Mouse (Mus musculus) c-Kit-positive CD71-positive TER-119-negative erythroid progenitor cells, embryonic 14.5 days (primary cell): ENCODE data around the gene Mef2a.

ENCODE experiments used
- DNase-seq: peaks from one replicate; pipeline ENCODE4 v3.0.0-alpha.2; 2013; ENCODE audit warnings: low read depth

Gene Mef2a

GRCm38 (mm10) chr7:67243121-67243893, 129.4 kb downstream of the Mef2a start:
- DNase-seq = peak; percentile 39

DNA sequence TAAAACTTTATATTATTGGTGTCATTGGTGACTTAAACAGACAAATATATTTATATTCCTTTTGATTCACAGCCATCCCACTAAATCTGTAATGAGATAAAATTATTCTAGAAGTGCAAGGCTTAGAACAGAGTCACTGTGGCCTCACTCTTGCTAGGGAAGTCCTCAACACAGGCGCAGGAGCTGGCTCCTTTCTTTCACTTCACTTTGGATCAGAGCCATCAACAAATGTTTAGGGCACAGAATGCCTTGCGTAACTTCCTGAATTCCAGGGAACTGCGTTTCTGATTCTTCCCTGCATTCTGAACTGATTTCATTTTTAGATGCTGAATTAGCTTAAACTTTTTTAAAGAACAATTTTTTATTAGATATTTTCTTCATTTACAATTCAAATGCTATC, 130.7 kb downstream of the Mef2a start:
- no peak for DNase-seq

DNA sequence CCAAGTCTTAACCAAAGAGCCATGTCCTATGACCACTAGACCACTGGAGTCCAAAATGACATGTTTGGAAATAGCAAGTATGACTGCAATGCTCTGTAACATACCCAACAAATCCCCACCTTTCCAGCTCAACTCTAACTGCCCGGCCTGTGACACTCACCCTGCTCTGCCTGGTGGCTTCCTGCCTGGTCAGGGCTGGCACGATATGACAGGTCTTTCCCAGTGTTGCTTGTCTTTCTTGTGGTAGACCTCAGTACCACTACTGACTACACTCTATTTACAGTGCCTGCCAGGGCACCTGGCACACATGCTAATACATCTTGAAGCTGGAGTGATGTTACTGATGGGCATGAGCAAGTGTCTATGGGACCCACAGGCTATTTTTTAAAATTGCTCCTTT, 134.9 kb downstream of the Mef2a start:
- no peak for DNase-seq

- DNase-seq = no peak
These were observed 136.3 kb downstream of the Mef2a start for GRCm38 (mm10) chr7:67236351-67236750.

GRCm38 (mm10) chr7:67234797-67235196, 137.9 kb downstream of the Mef2a start:
- no peak for DNase-seq

DNA sequence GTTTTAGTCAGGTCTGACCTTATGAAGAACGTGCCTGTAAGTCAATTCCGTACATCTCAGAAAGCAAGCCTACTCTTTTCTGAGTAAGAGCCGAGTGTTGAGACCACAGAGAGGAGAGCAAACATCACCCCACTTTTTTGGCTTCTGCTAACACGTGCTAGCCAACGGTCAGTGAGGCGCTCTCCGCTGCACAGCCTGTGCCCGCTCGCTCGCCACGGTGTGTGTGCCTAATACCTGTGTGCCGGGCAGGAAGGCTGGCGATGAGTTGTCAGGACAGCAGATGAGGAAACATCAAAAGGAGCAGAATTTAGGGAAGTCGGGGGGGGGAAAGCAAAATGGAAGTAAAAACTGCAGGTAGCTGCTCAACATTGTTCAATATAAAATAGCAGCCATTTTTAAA, 140.2 kb downstream of the Mef2a start:
- DNase-seq = no peak

GRCm38 (mm10) chr7:67230640-67231140, 142.0 kb downstream of the Mef2a start:
- no peak for DNase-seq

GRCm38 (mm10) chr7:67230221-67230620, 142.4 kb downstream of the Mef2a start:
- DNase-seq = no peak

DNA sequence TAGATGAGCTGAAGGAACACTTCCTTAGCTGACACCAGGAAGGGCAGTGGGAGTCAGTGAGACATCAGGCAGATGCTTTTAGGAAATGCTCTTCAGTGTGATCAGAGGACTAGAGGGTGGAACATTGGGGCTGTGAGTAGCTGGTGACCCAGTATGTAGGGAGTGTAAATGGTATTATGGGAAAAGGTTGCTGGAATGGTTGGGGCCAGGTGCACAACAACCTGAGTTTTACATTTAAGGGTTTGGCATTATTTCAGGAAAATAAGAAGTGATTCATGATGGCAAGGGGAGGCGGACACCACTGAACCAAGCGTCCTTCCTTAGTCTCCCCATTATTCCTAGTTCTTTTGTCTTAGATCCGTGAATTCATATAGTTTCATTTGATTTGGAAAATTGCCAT, 143.0 kb downstream of the Mef2a start:
- no peak for DNase-seq

GRCm38 (mm10) chr7:67228891-67229602, 143.6 kb downstream of the Mef2a start:
- DNase-seq = no peak

DNA sequence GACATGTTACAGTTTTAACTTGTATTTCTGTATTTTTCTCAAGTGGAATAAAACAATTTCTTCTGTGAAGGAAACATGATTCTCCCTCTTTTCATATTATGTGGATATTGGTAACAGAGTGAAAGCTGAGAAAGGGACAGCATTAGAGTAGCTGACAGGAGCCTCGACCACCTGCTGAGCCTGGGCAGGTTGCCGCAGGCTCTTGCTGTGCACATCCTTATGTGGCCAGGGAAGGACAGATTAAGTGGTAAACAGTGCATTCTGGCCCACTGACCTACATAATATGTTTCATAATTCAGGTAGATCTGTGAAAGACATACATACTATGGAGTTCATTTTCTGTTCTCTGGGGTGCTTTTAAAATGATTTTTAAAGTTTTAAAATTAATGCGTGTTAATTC, 144.3 kb downstream of the Mef2a start:
- DNase-seq = no peak

- DNase-seq = no peak
These were observed 145.1 kb downstream of the Mef2a start for GRCm38 (mm10) chr7:67227538-67227937.

GRCm38 (mm10) chr7:67225943-67226625, 146.6 kb downstream of the Mef2a start:
- DNase-seq = no peak

- DNase-seq = peak; percentile 90
These were observed 150.3 kb downstream of the Mef2a start, which contains the start of gene Lysmd4 for GRCm38 (mm10) chr7:67222220-67222862. Gene Lysmd4 (plus strand): TSS chr7:67222544.

DNA sequence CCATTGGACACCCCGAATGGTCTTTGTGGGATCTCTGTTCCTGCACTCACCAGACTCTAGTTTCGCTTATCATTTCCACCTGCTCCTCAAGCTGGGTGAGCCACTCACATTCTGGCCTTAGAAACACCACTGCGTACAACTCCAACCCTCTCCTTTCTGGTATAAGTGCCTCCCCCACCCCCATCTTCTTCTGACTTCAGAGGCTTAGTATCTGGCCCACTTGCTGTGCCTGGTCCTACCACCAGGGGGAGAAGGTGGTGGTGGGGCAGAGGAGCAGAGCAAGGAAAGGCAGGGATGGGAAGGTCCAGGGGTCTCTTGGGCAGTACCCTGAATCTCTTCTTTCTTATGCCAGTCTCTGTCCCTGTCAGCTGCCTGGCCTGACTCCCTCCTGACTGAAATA, 155.6 kb downstream of the Mef2a start:
- peak; percentile 47 for DNase-seq

DNA sequence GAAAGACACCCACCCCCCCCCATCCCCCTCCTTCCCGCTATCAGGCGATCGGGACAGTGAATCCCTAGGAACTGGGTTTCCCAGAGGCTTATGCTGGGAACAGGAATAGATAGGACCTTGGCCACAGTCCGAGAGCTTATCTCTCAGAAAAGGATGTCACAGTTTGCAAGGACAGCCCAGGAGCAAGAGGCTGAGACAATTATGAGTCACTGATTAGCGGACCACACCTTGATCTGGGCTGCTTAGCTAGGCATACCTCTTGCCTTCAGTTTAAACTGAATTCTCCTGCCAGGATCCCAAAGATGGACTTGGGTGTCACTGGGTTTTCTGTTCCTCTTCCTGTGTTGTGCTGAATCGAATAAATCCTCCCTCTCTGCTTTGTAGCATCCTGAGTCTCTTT, 156.3 kb downstream of the Mef2a start:
- DNase-seq = peak; percentile 23

GRCm38 (mm10) chr7:67213589-67213988, 159.1 kb downstream of the Mef2a start:
- DNase-seq = no peak

DNA sequence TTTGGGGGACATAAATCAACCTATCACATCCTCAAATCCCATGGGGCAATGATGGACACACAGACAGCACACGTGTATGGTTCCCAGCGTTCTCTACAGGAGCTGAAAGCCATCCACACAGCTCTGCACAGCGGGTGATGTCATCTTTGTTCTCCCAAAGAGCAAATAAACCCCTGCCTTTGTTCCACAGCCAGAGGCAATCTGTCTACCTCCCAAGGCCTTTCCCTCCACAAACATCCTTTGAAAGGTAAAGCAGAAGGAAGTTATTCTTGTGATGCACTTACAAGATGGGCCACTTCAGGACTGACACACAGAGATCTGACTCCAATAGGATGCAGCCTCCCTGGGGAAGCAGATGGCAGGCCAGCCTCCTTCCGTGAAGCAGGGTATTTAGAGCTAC, 160.7 kb downstream of the Mef2a start:
- DNase-seq = no peak

GRCm38 (mm10) chr7:67211341-67211740, 161.3 kb downstream of the Mef2a start:
- DNase-seq = no peak

DNA sequence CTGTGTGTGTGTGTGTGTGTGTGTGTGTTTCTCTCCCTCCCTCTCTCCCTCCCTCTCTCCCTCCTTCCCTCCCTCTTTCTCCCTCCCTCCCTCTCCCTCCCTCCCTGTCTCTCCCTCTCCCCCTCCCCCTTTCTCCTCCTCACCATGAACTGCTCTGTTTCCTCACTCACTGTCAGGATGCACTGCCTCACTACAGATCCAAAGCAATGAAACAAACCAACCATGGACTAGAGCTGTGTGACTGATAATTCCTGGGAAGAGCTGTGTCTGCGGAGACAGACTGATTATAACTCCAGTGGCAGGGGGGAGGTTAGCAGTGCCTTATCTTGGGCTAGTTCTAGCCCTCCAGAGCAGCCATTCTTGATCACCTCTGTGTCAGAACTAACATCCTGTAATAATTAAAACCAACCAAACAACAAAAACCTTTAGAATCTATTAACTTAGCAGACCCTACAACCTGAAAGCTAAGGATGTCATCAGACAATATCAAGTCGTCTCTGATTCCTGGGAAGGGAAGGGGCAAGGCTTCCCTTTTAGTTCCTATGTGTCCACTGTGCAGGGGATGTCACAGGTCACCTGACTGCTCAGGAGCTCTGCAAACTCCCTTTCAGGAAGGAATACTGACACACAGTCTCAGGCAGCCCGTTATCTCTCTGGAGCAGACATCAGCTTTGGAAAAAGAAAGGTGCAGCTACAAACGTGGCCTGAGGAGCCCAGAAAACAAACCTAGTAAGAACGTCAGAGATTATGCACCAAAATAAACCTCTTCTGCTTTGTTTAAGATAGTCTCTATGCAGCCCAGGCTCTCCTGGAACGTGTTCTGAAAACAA, 162.4 kb downstream of the Mef2a start:
- DNase-seq = peak; percentile 59

- no peak for DNase-seq
These were observed 164.3 kb downstream of the Mef2a start for GRCm38 (mm10) chr7:67208317-67208716.
